Mouse (Mus musculus): Measurements from ENCODE around the gene Vps11.

DNA sequence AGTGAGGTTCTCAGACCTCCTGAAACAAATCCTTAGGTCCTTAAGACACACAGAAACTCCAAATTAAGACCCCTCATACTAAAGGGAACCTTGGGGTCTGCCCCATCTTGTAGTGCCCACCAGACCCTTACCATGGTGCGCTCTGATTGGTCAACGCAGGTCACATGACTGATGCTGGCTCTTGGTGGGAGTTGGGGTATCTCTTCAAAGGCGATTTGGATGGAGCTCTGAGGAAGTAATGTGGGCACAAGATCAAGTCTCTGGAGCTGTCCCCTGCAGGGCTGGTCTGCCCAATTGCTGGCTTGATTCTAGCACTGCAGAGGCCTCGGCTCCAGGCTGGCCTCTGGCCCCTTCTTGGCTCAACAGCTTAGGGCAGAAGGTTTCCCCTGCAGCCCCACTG, 44.0 kb downstream of the Vps11 start:
- TF ChIP-seq POLR2A (IDR thresholded peaks at IDR 0.05; ENCODE audit: low read depth, low read length) (no peak), CTCF (IDR thresholded peaks at IDR 0.05; ENCODE audit: extremely low read depth, insufficient read length, insufficient replicate concordance, low read depth, low read length) (no peak)

Measured in small intestine, adult 2 months (tissue).